Mouse (Mus musculus) cortical plate, adult 2 months (tissue): Measurements from ENCODE around the gene Tmem175. TPM values are rescaled to one million over a fixed set of nuclear protein-coding genes. Genes with fewer than 3 reads are reported as not detected.

Experiments used
- H3K27ac ChIP-seq: fragments of 200-500 bp; 2 replicates; pipeline ENCODE4 v1.5.1; 2012; ENCODE audit warnings: low read length, control low read depth, inconsistent platforms; ENCODE audit not compliant: insufficient read depth
- H3K4me1 ChIP-seq: fragments of 200-500 bp; 2 replicates; pipeline ENCODE4 v1.6.1; 2011; ENCODE audit warnings: low read length; ENCODE audit not compliant: control insufficient read depth, insufficient read depth
- H3K4me3 ChIP-seq: fragments of 200-500 bp; 2 replicates; pipeline ENCODE4 v1.5.1; 2011; ENCODE audit warnings: mild to moderate bottlenecking, low read length, control low read depth; ENCODE audit not compliant: insufficient read depth
- CTCF ChIP-seq: fragments of 200-500 bp; IDR thresholded peaks from 2 replicates; pipeline ENCODE4 v1.5.1; 2011; ENCODE audit warnings: mild to moderate bottlenecking, control low read depth, low read length; ENCODE audit not compliant: insufficient read depth; ENCODE audit errors: extremely low read depth
- POLR2A ChIP-seq: fragments of 200-500 bp; IDR thresholded peaks from 2 replicates; pipeline ENCODE4 v1.6.1; 2011; ENCODE audit warnings: mild to moderate bottlenecking, low read length, control low read depth; ENCODE audit not compliant: insufficient read depth; ENCODE audit errors: extremely low read depth
- polyA plus RNA-seq: library from polyadenylated mRNA; depleted of rRNA; stranded (reverse); fragments of >200 nt; gene quantifications from 2 replicates; pipeline ENCODE4 v1.2.3, GENCODE M21; 2012

Tmem175 gene
- polyA plus RNA-seq, 1 experiment: 62.8 TPM

DNA sequence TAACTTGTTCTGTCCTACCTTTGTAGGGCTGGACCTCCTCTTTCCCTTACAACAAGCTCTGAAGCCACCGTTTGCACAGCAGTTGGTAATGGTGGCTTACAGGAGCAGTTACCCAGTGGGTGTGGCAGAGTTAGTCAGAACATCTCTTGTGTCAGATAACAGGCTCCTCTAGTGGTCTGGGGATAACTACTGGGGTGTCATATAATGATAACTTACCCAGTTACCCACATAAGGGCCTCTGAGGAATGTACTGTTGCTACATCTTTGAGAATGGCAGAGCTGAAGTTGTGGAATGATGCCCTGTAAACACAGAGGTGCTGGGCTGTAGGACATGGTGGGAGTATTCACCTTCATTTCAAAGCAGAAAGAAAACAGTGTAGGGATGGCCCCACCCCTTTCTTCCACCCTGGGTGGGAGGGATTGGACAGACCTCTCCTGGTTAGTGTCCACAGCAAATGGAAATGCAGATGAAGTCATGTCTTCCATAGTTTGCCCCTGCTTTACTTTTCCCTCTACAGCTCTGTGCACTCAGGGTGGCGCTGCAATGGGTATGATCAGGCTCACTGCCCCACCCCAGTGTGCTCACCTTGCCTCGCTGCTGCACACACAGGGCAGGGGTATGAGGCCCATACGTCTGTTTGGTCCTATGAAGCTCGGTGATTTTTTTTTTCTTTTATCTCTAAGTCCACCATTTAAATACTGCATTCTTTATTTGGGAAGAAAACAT lies 47.4 kb downstream of the Tmem175 start:
- peaks cover 5% of the 10 kb centered on the region; the same call in 1 of the 2 replicates for H3K4me1 ChIP-seq
- peak overlapping the region; percentile 36; the same call in 1 of the 2 replicates for H3K27ac ChIP-seq
- TF ChIP-seq POLR2A (no peak), CTCF (no peak)
- peak overlapping the region; percentile 11; the same call in 1 of the 2 replicates for H3K4me3 ChIP-seq

GRCm38 (mm10) chr5:108677605-108678295 lies 48.2 kb downstream of the Tmem175 start:
- TF ChIP-seq POLR2A: peak; percentile 9; the same call in 1 of the 2 replicates
- no peak for TF ChIP-seq CTCF
- Histone ChIP-seq H3K27ac (peak overlapping the region; percentile 92), H3K4me3 (peak overlapping the region; percentile 11; the same call in 1 of the 2 replicates), H3K4me1 (peaks cover 5% of the 10 kb centered on the region; the same call in 1 of the 2 replicates)

DNA sequence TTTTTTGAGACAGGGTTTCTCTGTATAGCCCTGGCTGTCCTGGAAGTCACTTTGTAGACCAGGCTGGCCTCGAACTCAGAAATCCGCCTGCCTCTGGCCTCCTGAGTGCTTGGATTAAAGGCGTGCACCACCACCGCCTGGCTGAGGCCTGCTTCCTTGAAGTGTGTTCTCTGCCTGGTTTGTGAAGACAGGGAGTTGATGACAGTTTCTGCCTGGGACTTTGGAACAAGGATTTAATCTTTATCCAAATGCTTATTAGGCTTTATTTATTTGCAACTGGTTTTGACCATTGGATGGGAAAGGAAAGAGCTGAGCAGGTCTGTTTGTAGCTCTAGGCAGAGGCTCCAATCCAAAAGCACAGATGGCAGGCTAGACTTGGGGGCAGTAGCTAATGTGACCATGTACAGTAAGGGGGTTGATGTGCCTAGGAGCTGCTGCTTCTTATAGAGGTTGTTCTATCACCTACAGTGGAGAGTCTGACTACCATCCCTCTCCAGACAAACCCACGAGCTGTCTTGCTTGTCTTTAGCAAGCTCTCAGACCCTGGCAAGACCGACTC lies 48.8 kb downstream of the Tmem175 start:
- no peak overlapping the region for H3K4me3 ChIP-seq
- TF ChIP-seq POLR2A (no peak), CTCF (no peak)
- H3K4me1 ChIP-seq: peaks cover 5% of the 10 kb centered on the region; the same call in 1 of the 2 replicates
- no peak overlapping the region for H3K27ac ChIP-seq

- TF ChIP-seq POLR2A (no peak), CTCF (peak; percentile 36)
- Histone ChIP-seq H3K4me3 (no peak overlapping the region), H3K4me1 (peaks cover 5% of the 10 kb centered on the region; the same call in 1 of the 2 replicates), H3K27ac (no peak overlapping the region)
Observed at GRCm38 (mm10) chr5:108679909-108680308, 50.3 kb downstream of the Tmem175 start.

- peaks cover 5% of the 10 kb centered on the region; the same call in 1 of the 2 replicates for H3K4me1 ChIP-seq
- H3K4me3 ChIP-seq: no peak overlapping the region
- no peak overlapping the region for H3K27ac ChIP-seq
- TF ChIP-seq CTCF (no peak), POLR2A (no peak)
Observed at GRCm38 (mm10) chr5:108680871-108681270, 51.3 kb downstream of the Tmem175 start.

GRCm38 (mm10) chr5:108689091-108689490 lies 59.5 kb downstream of the Tmem175 start:
- no peak overlapping the region for H3K27ac ChIP-seq
- TF ChIP-seq CTCF (no peak), POLR2A (no peak)
- H3K4me1 ChIP-seq: no peaks in the 10 kb centered on the region; the same call in 1 of the 2 replicates
- H3K4me3 ChIP-seq: no peak overlapping the region

- H3K4me3 ChIP-seq: no peak overlapping the region
- no peak overlapping the region for H3K27ac ChIP-seq
- no peaks in the 10 kb centered on the region; the same call in 1 of the 2 replicates for H3K4me1 ChIP-seq
- TF ChIP-seq POLR2A: no peak
Observed at GRCm38 (mm10) chr5:108691152-108691551, 61.6 kb downstream of the Tmem175 start.

DNA sequence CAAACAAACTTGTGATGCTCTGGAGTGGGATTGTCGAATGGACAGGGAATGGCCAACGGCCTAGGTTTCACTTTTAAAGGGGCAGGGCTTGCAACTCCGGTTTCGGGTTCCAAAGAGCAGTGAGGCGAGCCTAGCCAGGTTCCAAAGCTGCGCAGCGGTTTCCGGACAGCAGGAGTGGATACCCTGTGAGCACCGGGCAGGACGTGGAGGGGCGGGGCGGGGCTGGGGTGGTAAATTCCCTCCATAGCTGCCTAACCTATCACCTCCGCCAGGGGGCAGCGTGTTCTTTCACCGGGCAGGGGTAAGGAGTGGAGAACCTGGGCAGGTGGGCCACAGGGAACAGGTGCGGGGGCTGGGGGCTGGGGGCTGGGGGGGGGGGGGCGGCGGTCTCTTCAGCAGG lies 62.7 kb downstream of the Tmem175 start, which contains the start of gene Fgfrl1:
TSS of gene Fgfrl1 (plus strand) at position 112 of the 400 bp plus-strand sequence.
- peak within 1 kb of the TSS; percentile 16 for H3K4me3 ChIP-seq
- no peak for TF ChIP-seq POLR2A
- 0 out of 2 replicates have a peak, but pooled peaks have one; percentile 10 for TF ChIP-seq CTCF
- no peaks in the 10 kb centered on the region; the same call in 1 of the 2 replicates for H3K4me1 ChIP-seq
- H3K27ac ChIP-seq: no peak within 1 kb of the TSS

DNA sequence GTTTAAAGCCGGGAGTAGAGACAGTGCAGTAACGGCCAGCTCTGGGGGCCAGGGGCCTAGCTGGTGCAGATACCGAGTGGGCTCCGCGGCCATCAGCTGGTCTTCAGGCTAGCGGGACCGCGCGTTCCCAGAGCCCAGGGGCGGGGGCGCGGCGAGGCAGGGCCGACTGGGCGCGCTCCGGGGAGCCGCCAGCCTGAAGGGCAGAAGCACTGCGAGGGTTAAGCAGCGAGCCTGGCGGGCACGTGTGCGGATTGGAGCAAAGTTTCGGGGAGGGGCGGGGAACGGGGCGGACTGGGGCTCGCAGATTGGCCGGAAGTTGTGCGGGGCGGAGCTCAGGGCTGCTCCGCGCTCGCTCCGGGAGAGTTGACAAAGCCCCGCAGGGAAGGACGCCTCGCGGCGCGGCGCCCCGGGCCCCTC lies 64.3 kb downstream of the Tmem175 start:
- Histone ChIP-seq H3K27ac (no peak overlapping the region), H3K4me1 (no peaks in the 10 kb centered on the region; the same call in 1 of the 2 replicates), H3K4me3 (peak overlapping the region; percentile 33)
- TF ChIP-seq CTCF: no peak
- TF ChIP-seq POLR2A: no peak
